Mouse (Mus musculus) liver, postnatal 0 days (tissue): ENCODE measurements at regions not wholly inside any gene's neighbourhood (a gene's known extent, or its start where the extent isn't known, plus 50 kb on each side); places are given as distances from the start of the nearest gene placed in this dataset.

Source experiments
- CTCF ChIP-seq: sonication (generic); IDR thresholded peaks from 2 replicates; pipeline ENCODE4 v1.5.1; 2016; ENCODE audit warnings: antibody characterized with exemption, low read depth
- EP300 ChIP-seq: IDR thresholded peaks from 2 replicates; pipeline ENCODE4 v1.6.1; 2016; ENCODE audit warnings: antibody characterized with exemption, low read depth, mild to moderate bottlenecking

- TF ChIP-seq CTCF = no peak
- TF ChIP-seq EP300 = no peak
Observed at GRCm38 (mm10) chr11:45685571-45685970, 166.3 kb upstream of the Clint1 start.
